Mouse (Mus musculus) c-Kit-positive CD71-positive TER-119-negative erythroid progenitor cells, embryonic 14.5 days (primary cell): ENCODE measurements around the gene Psme2b.
"Not testable (repeated sequence)": the region's sequence is repeated elsewhere in the genome, so short reads cannot be mapped to it uniquely, and the experiment has no call there.

Experiments
- DNase-seq: peaks from one replicate; pipeline ENCODE4 v3.0.0-alpha.2; 2013; ENCODE audit warnings: low read depth

The Psme2b gene

DNA sequence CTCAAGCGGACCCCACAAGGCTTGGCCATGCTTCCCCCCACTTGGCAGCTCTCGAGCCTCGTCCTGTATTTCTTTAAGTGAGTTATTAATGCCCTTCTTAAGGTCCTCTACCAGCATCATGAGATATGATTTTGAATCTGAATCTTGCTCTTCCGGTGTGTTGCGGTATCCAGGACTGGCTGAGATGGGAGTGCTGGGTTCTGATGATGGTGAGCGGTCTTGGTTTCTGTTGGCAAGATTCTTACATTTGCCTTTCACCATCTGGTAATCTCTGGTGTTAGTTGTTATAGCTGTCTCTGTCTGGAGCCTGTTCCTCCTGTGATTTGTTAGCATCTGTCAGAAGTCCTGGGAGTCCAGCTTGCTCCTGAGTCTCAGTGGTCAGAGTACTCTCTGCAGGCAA, at the start of gene Psme2b:
Gene Psme2b, minus strand, starts transcription at position 101 of the 400 bp plus-strand sequence.
- not testable (repeated sequence) for DNase-seq

DNA sequence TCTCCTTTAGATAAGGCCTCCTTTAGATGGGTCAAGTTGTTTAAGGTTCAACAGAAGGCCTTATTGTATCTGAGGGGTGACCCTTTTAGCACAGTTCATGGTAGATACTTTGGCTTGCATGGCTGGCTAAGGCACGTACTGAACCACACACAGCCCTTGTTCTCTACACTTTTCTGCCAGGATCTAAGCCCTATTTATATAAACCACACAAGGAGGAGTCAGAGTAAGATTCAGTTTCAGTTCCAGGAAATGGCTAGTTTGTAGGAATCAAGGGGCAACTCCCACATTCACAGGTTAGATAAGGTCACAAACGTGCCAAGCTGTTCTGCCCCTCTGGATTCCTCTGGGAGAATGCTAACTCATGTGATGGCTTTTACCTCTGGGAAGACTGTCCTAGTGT, 48.0 kb upstream of the Psme2b start, which contains the start of gene Tgtp1:
Gene Tgtp1, minus strand, starts transcription at position 155 of the 400 bp plus-strand sequence.
- not testable (repeated sequence) for DNase-seq

DNA sequence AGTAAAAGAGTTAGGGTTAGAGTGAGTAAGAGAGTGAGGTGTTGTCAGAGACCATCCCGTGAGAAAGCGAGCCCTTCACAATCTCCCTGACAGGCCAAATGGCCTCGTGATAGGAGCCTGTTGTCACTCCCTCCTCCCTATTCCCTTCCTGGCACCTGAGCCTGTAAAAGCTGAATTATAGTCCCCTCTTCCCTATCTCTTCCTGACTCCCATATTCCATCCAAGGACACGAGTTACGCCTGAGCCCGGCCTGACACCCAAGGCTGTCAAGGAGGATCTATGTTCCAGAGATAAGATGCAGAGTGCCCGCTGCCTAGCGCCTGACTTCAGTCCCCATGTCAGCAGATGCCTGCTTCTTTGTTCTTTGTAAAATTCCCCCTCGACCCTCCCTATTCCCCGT, 47.3 kb upstream of the Psme2b start:
- DNase-seq: not testable (repeated sequence)

DNA sequence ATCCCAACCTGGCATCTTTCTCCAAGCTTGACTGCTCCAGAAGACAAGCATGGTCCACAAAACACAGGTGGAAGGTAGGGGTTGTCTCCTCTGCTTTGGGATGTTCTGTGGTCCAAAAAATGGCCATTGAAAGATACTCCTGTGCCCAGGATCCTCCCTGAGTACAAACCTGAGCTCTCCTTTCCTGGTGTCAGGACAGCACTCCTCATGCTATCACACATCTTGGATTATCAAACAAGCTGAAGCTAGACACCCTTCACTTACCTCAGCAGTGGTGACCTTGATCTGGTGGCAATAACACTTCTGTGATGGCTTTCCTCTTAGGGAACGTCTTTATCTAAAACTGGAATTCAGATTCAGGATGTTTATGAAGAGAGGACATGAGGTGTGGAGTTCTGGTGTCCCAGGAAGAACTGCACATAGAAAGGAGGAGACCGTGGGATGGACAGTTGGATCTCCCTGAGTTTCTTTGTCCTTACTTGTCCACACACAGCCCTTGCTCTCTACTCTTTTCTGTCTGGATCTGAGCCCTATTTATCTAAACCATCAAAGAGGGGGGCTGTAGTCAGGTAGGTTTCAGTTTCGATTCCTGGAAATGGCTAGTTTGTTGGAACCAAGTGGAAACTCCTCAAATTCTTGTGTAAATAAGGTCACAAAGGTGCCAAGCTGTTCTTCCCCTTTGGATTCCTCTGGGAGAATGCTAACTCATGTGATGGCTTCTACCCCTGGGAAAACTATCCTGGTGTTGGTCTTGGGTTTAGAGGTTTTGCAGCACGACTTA, 45.9 kb upstream of the Psme2b start, which contains the start of gene Gm12185:
Gene Gm12185, minus strand, starts transcription at position 487 of the 781 bp plus-strand sequence.
- DNase-seq: not testable (repeated sequence)

DNA sequence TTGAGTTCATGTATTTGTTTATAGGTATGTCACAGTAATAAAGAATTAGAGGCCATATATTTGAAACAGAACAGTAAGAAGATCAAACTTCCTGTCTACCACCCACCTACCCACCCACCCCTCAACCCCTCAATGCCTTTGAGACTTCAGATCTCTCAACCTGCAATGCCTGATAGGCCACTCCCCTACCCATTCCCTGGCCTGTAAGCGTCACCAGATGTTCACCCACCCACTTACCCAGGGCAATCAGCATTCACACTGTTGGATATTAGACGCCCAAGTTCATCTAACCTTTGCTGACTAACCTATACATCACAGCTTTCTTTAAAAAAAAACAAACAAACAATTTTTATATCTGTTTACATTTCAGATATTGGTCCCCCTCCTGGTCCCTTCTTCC, 44.0 kb upstream of the Psme2b start:
- not testable (repeated sequence) for DNase-seq

DNA sequence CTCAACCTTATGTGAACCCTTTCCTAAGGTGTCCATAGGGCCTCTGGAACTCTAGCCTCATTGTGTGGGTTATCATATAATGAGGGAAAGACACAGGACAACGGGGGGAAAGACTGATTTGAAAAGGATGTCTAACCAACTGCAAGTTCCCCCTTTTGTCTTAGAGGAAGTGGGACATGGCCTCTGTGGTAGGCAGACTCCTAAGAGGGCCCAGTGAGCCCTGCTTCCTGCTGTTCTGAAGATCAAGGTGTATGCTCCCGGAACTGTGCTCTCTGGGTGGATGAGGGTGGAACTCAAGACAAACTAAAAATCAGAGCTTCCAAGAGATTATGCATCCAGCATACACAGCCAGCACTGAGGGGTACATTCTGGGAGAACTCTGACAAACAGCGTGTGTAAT, 42.2 kb upstream of the Psme2b start:
- not testable (repeated sequence) for DNase-seq

DNA sequence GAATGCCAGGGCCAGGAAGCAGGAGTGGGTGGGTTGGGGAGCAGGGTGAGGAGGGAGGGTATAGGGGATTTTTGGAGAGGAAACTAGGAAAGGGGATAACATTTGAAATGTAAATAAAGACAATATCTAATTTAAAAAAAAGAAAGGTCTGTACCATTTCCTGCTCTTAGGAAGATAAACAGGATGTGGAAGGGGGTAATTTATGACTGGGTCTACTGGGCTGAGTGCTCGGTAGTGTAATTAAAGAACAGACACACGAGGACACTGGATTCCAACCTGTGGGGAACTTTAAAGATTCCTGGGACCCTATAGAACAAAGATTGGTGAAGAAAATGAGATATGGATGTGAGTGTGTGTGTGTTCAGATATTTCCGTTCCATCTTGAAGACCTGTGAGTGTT, 36.9 kb upstream of the Psme2b start:
- not testable (repeated sequence) for DNase-seq

DNA sequence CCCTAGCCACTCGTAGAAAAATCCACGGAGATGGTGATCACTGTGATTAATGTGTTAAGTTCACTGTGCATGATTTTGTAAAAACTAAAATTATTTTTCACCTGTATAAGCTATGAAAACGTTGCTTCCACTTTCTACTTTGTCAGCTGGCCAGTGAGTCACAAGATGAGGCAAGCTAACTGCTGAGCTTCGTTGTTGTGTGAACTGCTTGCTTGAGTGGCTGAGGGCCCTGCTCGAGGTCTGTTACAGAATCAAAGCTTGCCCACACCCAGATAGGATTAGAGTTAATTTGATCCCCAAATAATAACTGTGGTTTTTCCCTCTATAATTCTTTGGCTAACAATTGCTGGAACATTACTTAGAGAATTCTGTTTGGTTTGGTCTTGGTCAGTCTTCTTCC, 34.1 kb upstream of the Psme2b start:
- DNase-seq: not testable (repeated sequence)

DNA sequence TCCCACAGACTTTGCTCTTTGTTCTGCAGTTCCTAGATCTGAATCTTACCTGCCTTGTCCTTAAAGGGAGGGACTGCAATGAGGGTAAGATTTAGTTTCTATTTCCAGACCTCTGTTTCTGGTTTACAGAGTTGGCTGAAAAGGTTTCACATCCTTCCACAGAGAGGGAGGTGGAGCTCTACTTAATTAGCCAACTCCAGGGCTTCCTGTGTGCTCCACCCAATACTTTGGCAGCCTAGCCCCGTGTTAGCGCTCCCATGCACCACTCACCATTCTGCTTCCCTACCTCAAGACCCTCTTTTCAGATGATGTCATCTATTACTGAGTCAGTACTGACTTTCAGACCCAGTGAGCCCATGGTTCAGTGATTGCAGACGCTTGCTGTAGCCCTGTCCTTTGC, 33.3 kb upstream of the Psme2b start, which contains the start of gene 9930111J21Rik1:
Gene 9930111J21Rik1, minus strand, starts transcription at position 148 of the 400 bp plus-strand sequence.
- DNase-seq: not testable (repeated sequence)

DNA sequence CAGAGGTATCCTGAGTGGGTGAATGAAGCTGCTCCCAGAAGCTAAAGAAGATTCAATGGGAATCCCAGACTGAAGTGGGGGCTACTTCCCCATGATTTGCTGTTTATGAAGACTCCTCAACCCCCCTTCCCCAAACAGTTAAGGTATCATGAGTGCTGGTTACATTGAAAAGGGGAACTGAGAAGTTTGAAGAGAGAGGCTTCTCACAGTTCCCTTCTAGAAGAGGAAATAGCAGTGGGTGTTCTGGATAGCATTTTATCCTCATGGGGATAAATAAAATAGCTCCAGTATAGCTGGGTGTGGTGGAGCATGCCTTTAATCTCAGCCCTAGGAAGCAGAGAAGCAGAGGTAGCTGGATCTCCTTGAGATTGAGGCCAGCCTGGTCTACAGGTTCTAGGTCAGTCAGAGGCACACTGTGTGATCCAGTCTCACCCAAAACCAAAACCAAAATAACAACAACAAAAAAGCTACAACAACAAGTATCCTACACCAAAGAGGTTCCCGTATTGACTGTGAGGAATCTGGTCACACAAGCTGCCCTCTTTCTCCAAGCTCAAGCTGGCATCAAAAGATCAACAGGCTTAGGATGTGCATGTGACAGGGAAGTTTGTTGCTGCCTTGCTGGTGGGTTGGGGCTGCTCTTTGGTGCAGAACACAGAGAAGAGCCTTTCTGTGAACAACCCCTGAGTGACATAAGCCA, 32.4 kb upstream of the Psme2b start, which contains the start of gene Olfr56:
Gene Olfr56, plus strand, starts transcription at position 650 of the 700 bp plus-strand sequence.
- not testable (repeated sequence) for DNase-seq

DNA sequence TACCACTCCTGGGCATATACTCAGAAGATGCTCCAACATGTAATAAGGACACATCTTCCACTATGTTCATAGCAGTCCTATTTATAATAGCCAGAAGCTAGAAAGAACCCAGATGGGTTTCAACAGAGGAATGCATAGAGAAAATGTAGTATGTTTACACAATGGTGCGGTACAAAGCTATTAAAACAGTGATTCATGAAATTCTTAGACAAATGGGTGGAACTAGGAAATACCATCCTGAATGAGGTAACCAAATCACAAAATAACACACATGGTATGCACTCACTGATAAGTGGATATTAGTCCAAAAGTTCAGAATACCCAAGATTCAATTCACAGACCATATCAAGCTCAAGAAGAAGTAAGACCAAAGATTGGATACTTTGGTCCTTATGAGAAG, 28.7 kb upstream of the Psme2b start:
- DNase-seq: not testable (repeated sequence)

DNA sequence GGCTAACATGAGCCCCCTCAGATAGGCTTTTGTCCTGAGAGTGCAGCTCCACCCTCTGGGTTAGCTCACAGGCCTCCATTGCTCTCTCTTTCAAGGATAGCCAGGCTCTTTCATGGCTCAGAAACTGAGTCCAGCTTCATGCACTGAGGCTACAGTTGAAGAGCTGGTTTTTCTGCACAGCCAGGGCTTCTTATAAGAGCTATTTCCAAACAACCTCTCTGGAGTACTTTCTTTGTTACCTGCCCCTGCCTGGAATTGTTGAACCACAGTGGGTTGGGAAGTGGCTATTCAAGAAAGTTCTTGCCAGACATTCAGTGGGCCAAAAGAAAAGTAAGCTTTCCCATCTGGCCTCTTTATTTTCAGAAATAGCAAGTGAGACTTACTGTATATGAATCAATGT, 6.7 kb downstream of the Psme2b start:
- not testable (repeated sequence) for DNase-seq

DNA sequence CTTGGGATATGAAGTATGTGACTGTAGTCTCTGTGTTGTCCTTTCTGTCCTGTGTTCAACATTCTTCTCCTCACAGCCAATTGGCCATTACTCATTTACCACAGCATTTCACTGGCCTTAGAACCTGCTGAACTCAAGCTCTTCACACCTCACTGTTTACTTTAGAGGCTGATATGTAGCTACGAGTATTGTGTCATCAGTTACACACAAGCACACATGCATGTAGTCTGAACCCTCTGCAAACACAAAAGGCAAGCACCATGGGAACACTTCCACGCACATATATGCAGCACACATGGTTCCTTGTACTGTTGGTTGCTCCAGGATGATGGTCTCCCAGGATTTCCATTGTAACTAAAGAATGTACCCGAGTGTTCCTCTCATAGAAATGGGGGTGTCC, 10.7 kb downstream of the Psme2b start:
- DNase-seq: not testable (repeated sequence)

DNA sequence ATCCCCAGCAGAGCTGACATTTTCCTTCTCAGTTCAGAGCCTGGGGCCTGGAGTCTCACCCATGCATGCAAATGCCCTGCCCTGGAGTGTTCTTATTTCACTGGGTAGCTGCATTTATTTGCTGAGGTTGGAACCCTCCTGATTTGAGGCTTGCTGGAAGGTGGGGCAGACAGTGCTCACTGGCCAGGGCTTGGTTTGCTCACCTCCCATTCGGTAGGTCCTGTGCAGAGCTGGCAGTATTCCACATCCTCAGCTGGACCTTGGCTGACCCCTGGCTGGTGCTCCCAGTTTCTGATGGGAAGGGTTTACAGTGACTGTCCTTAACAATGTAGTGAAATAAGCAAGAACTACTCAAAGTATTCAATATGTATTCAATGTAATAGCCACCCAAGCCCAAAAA, 12.1 kb downstream of the Psme2b start:
- DNase-seq: not testable (repeated sequence)

DNA sequence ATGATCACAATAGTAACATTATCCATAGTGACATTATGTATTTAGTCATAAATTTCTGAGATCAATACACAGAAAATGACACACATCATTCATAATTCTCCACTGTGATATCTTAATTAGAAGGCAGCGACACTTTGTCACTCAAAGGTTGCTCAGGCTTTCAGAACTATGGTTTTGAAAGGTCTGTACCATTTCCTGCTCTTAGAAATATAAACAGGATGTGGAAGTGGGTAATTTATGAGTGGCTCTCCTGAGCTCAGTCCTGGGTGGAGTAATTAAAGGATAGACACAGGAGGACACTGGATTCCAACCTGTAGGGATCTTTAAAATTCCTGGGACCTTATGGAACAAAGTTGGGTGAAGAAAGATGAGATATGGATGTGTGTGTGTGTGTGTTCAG, 12.6 kb downstream of the Psme2b start:
- DNase-seq: not testable (repeated sequence)

DNA sequence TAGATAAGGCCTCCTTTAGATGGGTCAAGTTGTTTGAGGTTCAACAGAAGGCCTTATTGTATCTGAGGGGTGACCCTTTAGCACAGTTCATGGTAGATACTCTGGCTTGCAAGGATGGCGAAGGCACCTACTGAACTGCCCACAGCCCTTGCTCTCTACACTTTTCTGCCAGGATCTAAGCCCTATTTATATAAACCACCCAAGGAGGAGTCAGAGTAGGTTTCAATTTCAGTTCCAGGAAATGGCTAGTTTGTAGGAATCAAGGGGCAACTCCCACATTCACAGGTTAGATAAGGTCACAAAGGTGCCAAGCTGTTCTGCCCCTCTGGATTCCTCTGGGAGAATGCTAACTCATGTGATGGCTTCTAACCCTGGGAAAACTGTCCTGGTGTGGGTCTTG, 17.9 kb downstream of the Psme2b start:
- not testable (repeated sequence) for DNase-seq

DNA sequence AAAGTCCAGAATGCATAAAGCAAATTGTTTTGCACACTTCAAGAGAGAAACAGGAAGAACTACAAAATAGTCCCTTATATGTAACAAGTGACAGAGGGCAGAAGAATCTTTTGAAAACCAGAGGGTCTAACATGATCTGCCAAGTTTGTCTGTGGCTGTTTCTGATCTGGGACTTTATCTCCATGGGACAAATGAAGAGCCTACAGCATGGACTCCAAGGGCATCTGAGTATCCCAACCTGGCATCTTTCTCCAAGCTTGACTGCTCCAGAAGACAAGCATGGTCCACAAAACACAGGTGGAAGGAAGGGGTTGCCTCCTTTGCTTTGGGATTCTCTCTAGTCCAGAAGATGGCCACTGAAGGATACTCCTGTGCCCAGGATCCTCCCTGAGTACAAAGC, 19.6 kb downstream of the Psme2b start:
- DNase-seq: not testable (repeated sequence)

DNA sequence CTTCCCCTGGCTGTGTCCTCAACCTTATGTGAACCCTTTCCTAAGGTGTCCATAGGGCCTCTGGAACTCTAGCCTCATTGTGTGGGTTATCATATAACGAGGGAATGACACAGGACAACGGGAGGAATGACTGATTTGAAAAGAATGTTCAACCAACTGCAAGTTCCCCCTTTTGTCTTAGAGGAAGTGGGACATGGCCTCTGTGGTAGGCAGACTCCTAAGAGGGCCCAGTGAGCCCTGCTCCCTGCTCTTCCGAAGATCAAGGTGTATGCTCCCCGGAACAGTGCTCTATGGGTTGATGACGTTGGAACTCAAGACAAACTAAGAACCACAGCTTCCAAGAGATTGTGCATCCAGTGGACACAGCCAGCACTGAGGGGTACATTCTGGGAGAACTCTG, 22.2 kb downstream of the Psme2b start:
- not testable (repeated sequence) for DNase-seq

DNA sequence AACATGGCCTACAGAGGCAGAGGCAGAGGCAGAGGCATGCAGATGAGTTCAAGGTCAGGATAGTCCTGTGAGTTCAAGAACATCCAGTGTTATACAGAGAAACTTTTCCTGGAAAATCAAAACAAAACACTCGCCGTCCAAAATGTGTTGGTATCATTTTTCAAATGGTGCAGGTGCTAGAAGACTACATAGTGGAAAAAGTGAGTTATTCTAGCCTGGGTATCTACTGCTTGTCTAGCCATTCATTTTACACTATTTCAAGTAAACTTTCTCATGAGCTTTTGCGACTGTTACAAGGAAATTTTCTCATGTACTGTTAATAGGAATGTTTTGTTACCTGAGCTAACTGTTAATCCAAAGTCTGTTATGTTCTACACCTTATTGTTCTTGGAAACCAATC, 27.6 kb downstream of the Psme2b start:
- DNase-seq: no peak

DNA sequence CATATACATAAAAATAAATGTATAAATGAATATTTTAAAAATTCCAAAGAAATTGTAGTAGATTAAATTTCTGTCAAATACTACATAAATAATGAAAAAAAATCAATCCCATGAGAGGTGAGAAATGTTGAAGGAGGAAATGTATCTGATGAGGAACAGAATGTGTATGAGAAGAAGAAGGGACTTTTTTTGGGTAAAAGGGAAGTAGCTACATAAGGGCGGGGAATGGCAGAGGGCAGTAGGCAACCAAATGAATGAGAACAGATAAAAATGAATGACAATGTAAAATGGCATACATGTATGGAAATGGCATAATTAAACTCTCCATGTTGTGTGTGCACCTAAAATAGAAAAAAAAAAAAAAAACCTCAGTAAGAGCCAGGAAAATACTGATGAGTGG, 32.4 kb downstream of the Psme2b start:
- DNase-seq: no peak

DNA sequence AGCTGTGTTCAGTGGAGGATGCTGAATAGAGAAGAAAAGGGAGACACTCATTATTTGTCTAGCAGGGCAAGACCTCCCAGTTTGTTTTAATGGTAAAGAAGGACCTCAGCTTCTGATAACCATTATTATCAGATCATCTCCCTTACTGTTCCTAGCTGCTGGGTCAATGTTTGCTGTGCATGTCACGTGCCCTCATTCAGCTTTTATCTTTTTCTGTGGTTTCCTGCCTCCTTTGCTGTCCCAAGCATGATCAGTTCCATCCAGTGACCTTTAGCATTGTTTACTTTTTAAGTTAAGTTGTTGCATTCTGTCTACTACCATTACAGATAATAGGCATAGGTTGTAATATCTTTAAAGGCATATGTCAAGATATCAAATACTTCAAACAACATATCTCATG, 37.5 kb downstream of the Psme2b start:
- no peak for DNase-seq

DNA sequence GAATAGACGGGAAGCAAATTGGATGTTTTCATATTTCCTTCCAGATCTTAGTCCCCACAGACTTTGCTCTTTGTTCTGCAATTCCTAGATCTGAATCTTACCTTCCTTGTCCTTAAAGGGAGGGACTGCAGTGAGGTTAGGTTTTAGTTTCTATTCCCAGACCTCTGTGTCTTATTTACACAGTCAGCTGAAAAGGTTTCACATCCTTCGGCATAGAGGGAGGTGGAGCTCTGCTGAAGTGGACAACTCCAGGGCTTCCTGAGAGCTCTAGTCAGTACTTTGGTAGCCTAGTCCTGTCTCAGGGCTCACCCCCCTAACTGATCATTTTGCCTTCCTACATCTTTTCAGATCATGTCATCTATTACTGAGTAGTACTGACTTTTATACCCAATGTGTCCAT, 44.0 kb downstream of the Psme2b start, which contains the start of gene Gm5431:
Gene Gm5431, minus strand, starts transcription at position 194 of the 400 bp plus-strand sequence.
- no peak for DNase-seq

DNA sequence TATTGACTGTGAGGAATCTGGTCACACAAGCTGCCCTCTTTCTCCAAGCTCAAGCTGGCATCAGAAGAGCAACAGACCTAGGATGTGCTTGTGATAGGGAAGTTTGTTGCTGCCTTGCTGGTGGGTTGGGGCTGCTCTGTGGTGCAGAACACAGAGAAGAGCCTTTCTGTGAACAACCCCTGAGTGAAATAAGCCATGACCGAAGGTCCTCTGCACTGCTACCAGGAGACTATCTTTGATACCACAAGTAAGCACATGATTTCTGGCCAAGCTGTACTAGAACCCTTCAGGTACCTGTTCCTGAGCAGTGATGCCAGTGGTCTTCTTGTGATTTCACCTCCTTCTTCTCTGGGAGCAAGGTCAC, 44.4 kb downstream of the Psme2b start:
- DNase-seq: not testable (repeated sequence)
